Mouse (Mus musculus) myocyte (in vitro differentiated cells): ENCODE results near the gene Sdccag8.

Source experiments
- MAX ChIP-seq: IDR thresholded peaks from one replicate; pipeline ENCODE4 v1.6.1; 2011; ENCODE audit warnings: low read depth, mild to moderate bottlenecking, control low read depth
- MYOD1 ChIP-seq, 3 experiments: IDR thresholded peaks; one replicate each; pipeline ENCODE4 v1.6.1; 2011; ENCODE audit warnings: control low read depth in 2 of 3, low read depth in 2 of 3, mild to moderate bottlenecking in 2 of 3, moderate library complexity in 1 of 3; ENCODE audit not compliant: insufficient read length in 2 of 3, control insufficient read depth in 1 of 3
- MYOG ChIP-seq, 3 experiments: IDR thresholded peaks; one replicate each; pipeline ENCODE4 v1.6.1; 2011; ENCODE audit warnings: control low read depth in 2 of 3, low read depth in 2 of 3, mild to moderate bottlenecking in 2 of 3; ENCODE audit not compliant: insufficient read length in 2 of 3, control insufficient read depth in 1 of 3, insufficient read depth in 1 of 3
- POLR2A ChIP-seq: IDR thresholded peaks from one replicate; pipeline ENCODE4 v1.6.1; 2011; ENCODE audit warnings: low read depth, mild to moderate bottlenecking, control low read depth, moderate library complexity; ENCODE audit not compliant: insufficient read length
- POLR2AphosphoS2 ChIP-seq: IDR thresholded peaks from one replicate; pipeline ENCODE4 v1.6.1; 2011; ENCODE audit warnings: low read depth, control low read depth; ENCODE audit not compliant: insufficient read length
- REST ChIP-seq: IDR thresholded peaks from one replicate; pipeline ENCODE4 v1.6.1; 2011; ENCODE audit warnings: mild to moderate bottlenecking, control low read depth, moderate library complexity; ENCODE audit not compliant: insufficient read depth, insufficient read length
- SRF ChIP-seq: IDR thresholded peaks from one replicate; pipeline ENCODE4 v1.6.1; 2011; ENCODE audit warnings: low read depth; ENCODE audit not compliant: control insufficient read depth, insufficient read length
- TCF12 ChIP-seq: IDR thresholded peaks from one replicate; pipeline ENCODE4 v1.6.1; 2011; ENCODE audit warnings: mild to moderate bottlenecking, control low read depth; ENCODE audit not compliant: poor library complexity, insufficient read depth, severe bottlenecking
- USF1 ChIP-seq: IDR thresholded peaks from one replicate; pipeline ENCODE4 v1.6.1; 2011; ENCODE audit warnings: low read depth, mild to moderate bottlenecking, control low read depth, moderate library complexity

GRCm38 (mm10) chr1:176943126-176943525 is 128.7 kb downstream of the Sdccag8 start:
- TF ChIP-seq POLR2A = no peak
- TF ChIP-seq POLR2AphosphoS2 = no peak
- TF ChIP-seq MYOD1 (IDR thresholded peaks at IDR 0.05; ENCODE audit: control insufficient read depth in 1 of 3, insufficient read length in 2 of 3, low read depth in 2 of 3) = no peak
- no peak for TF ChIP-seq MAX
- TF ChIP-seq MYOG (IDR thresholded peaks at IDR 0.05; ENCODE audit: control insufficient read depth in 1 of 3, insufficient read depth in 1 of 3, insufficient read length in 2 of 3, low read depth in 2 of 3) = no peak
- TF ChIP-seq USF1 = no peak
- TF ChIP-seq REST = no peak
- TF ChIP-seq SRF = no peak
- TF ChIP-seq TCF12 = no peak
